Mouse (Mus musculus) liver, postnatal 0 days (tissue): ENCODE measurements around the gene Fkbp10. TPM values are rescaled to one million over a fixed set of nuclear protein-coding genes. Genes with fewer than 3 reads are reported as not detected.

Experiments
- ATAC-seq: fragments of 200-750 bp; cut with Nextera tagmentation; 2 replicates; pipeline ENCODE4 v1.8.0; 2017; ENCODE audit warnings: mild to moderate bottlenecking, moderate library complexity
- DNase-seq: peaks from one replicate; pipeline ENCODE4 v3.0.0-alpha.2; 2016
- H3K27ac ChIP-seq: fragments of 300-500 bp; sonication (generic); 2 replicates; pipeline ENCODE4 v1.5.1; 2014; ENCODE audit warnings: antibody characterized with exemption, moderate library complexity, mild to moderate bottlenecking, low read depth
- H3K27me3 ChIP-seq: fragments of 300-500 bp; sonication (generic); 2 replicates; pipeline ENCODE4 v1.6.1; 2014; ENCODE audit warnings: low read length, control low read depth, mixed read lengths; ENCODE audit not compliant: insufficient read depth
- H3K36me3 ChIP-seq: fragments of 300-500 bp; sonication (generic); replicated peaks from 2 replicates; pipeline ENCODE4 v1.6.1; 2014; ENCODE audit warnings: mild to moderate bottlenecking, control low read depth, low read length, moderate library complexity, mixed read lengths; ENCODE audit not compliant: insufficient read depth
- H3K4me1 ChIP-seq: fragments of 300-500 bp; sonication (generic); 2 replicates; pipeline ENCODE4 v1.6.1; 2014; ENCODE audit warnings: antibody characterized with exemption, mild to moderate bottlenecking, control low read depth; ENCODE audit not compliant: insufficient read depth
- H3K4me2 ChIP-seq: fragments of 300-500 bp; sonication (generic); 2 replicates; pipeline ENCODE4 v1.6.1; 2014; ENCODE audit warnings: low read depth, mild to moderate bottlenecking, low read length, moderate library complexity, mixed read lengths
- H3K4me3 ChIP-seq: fragments of 300-500 bp; sonication (generic); 2 replicates; pipeline ENCODE4 v1.5.1; 2014; ENCODE audit warnings: low read depth, low read length
- H3K9ac ChIP-seq: fragments of 300-500 bp; sonication (generic); replicated peaks from 2 replicates; pipeline ENCODE4 v1.6.1; 2014; ENCODE audit warnings: mild to moderate bottlenecking, moderate library complexity
- H3K9me3 ChIP-seq: fragments of 300-500 bp; sonication (generic); 2 replicates; pipeline ENCODE4 v1.6.1; 2016; ENCODE audit warnings: mild to moderate bottlenecking, control low read depth, low read length, mixed read lengths
- CTCF ChIP-seq: sonication (generic); IDR thresholded peaks from 2 replicates; pipeline ENCODE4 v1.5.1; 2016; ENCODE audit warnings: antibody characterized with exemption, low read depth
- EP300 ChIP-seq: IDR thresholded peaks from 2 replicates; pipeline ENCODE4 v1.6.1; 2016; ENCODE audit warnings: antibody characterized with exemption, low read depth, mild to moderate bottlenecking
- WGBS: fragments of 180-500 bp; shearing (Covaris S2); extraction: QIAGEN DNeasy Blood & Tissue Kit; methylation state at CpG from one replicate; pipeline ENCODE4 v1.1.7; 2014; ENCODE audit not compliant: insufficient replicate concordance; 5-methylcytosine and 5-hydroxymethylcytosine counted together
- microRNA-seq: library from miRNA; unstranded; fragments of <30 nt; microRNA quantifications from one replicate; pipeline ENCODE4, GENCODE M21; 2016
- polyA plus RNA-seq: library from polyadenylated mRNA; unstranded; fragments of >200 nt; fragmentation: Nextera tagmentation; extraction: Ambion mirVana; gene quantifications from 2 replicates; pipeline ENCODE4 v1.2.1, GENCODE M21; 2015

Fkbp10 gene
- polyA plus RNA-seq, 1 experiment from 2014 or later, result 9.0 TPM

GRCm38 (mm10) chr11:100472935-100473295, 57.4 kb downstream of the Fkbp10 start:
- Histone ChIP-seq H3K9ac (no peak overlapping the region), H3K4me2 (0 out of 2 replicates have a peak overlapping the region, but pooled peaks have one; percentile 5), H3K36me3 (peaks cover 16% of the 10 kb centered on the region), H3K27me3 (no peaks in the 10 kb centered on the region), H3K4me3 (peak overlapping the region; percentile 91; the same call in 1 of the 2 replicates), H3K27ac (no peak overlapping the region), H3K9me3 (no peaks in the 10 kb centered on the region), H3K4me1 (peaks cover 19% of the 10 kb centered on the region)
- no peak for TF ChIP-seq CTCF
- no peak for TF ChIP-seq EP300
- no peak for DNase-seq
- peak; percentile 38 for ATAC-seq
- 28% methylated on average over 5 of the region's 5 CpGs for WGBS

Small RNA genes within 50 kb of the gene (microRNA-seq; reads per million reads assigned to microRNA genes)
- not detected for gene Gm27374

Other genes starting within 250 kb of the Fkbp10 start
- gene Krt9, start 222.5 kb upstream of the Fkbp10 start, polyA plus RNA-seq, result not detected in 2 replicates
- gene Krt14, start 208.1 kb upstream of the Fkbp10 start, polyA plus RNA-seq, result 0.32 and 1.2 TPM in 2 replicates
- gene Krt16, start 166.8 kb upstream of the Fkbp10 start, polyA plus RNA-seq, result not detected in 2 replicates
- 0.08 and 0.09 TPM in 2 replicates for gene Krt17, start 154.7 kb upstream of the Fkbp10 start, polyA plus RNA-seq
- gene Krt42, start 145.8 kb upstream of the Fkbp10 start, polyA plus RNA-seq, result not detected in 2 replicates
- 1,752 and 1,956 TPM in 2 replicates for gene Eif1, start 95.8 kb upstream of the Fkbp10 start, polyA plus RNA-seq
- not detected in 2 replicates for gene Gast, start 81.3 kb upstream of the Fkbp10 start, polyA plus RNA-seq
- gene Hap1, start 59.6 kb upstream of the Fkbp10 start, polyA plus RNA-seq, result 0.78 and 0.81 TPM in 2 replicates
- 17.5 and 18.9 TPM in 2 replicates for gene Jup, start 17.9 kb upstream of the Fkbp10 start, polyA plus RNA-seq
- gene P3h4, start 861 bp upstream of the Fkbp10 start, polyA plus RNA-seq, result 3.4 and 4.6 TPM in 2 replicates
- gene Nt5c3b, start 26.1 kb downstream of the Fkbp10 start, polyA plus RNA-seq, result 11.1 and 11.9 TPM in 2 replicates
- 0.07 TPM in 2 replicates for gene Klhl10, start 26.2 kb downstream of the Fkbp10 start, polyA plus RNA-seq
- 0.88 and 1.3 TPM in 2 replicates for gene Klhl11, start 57.0 kb downstream of the Fkbp10 start, polyA plus RNA-seq
- gene Acly, start 112.3 kb downstream of the Fkbp10 start, polyA plus RNA-seq, result 24.4 and 29.8 TPM in 2 replicates
- gene Ttc25, start 129.9 kb downstream of the Fkbp10 start, polyA plus RNA-seq, result 0.11 and 0.22 TPM in 2 replicates
- 20.2 and 21.9 TPM in 2 replicates for gene Cnp, start 159.2 kb downstream of the Fkbp10 start, polyA plus RNA-seq
- 18.3 and 19.2 TPM in 2 replicates for gene Nkiras2, start 203.5 kb downstream of the Fkbp10 start, polyA plus RNA-seq
- 45.1 and 49.1 TPM in 2 replicates for gene Dnajc7, start 204.5 kb downstream of the Fkbp10 start, polyA plus RNA-seq